Mouse (Mus musculus) layer of hippocampus, postnatal 36 days (tissue): ENCODE results near the gene Tmem50b. TPM values are rescaled to one million over a fixed set of nuclear protein-coding genes. Genes with fewer than 3 reads are reported as not detected.

Experiments
- DNase-seq, 2 experiments: peaks; one replicate each; pipeline ENCODE4 v3.0.0; 2022
- total RNA-seq, 2 experiments: library from RNA; stranded (reverse); gene quantifications; 2 replicates each; pipeline ENCODE4 v1.2.3; 2021

Gene Tmem50b
- total RNA-seq, 2 experiments from 2014 or later: 115 to 124 TPM

- DNase-seq: no peak
Observed at GRCm38 (mm10) chr16:91564580-91565291, 32.9 kb downstream of the Tmem50b start.

GRCm38 (mm10) chr16:91561541-91562457 is 35.8 kb downstream of the Tmem50b start:
- no peak for DNase-seq

- no peak for DNase-seq
Observed at GRCm38 (mm10) chr16:91561099-91561498, 36.5 kb downstream of the Tmem50b start.

GRCm38 (mm10) chr16:91557693-91558092 is 39.9 kb downstream of the Tmem50b start:
- DNase-seq: no peak

GRCm38 (mm10) chr16:91557214-91557613 is 40.4 kb downstream of the Tmem50b start:
- DNase-seq: no peak

- DNase-seq: no peak
Observed at GRCm38 (mm10) chr16:91556659-91557058, 40.9 kb downstream of the Tmem50b start.

- no peak for DNase-seq
Observed at GRCm38 (mm10) chr16:91555017-91555605, 42.5 kb downstream of the Tmem50b start.

- DNase-seq: peak; percentile 21 to 40
Observed at GRCm38 (mm10) chr16:91553625-91554024, 44.0 kb downstream of the Tmem50b start.

GRCm38 (mm10) chr16:91552072-91552471 is 45.5 kb downstream of the Tmem50b start:
- no peak for DNase-seq

- DNase-seq: no peak
Observed at GRCm38 (mm10) chr16:91551081-91551524, 46.5 kb downstream of the Tmem50b start.

GRCm38 (mm10) chr16:91549616-91550015 is 48.0 kb downstream of the Tmem50b start:
- no peak for DNase-seq

GRCm38 (mm10) chr16:91548996-91549395 is 48.6 kb downstream of the Tmem50b start:
- no peak for DNase-seq

GRCm38 (mm10) chr16:91548586-91548985 is 49.0 kb downstream of the Tmem50b start:
- DNase-seq: no peak

- no peak for DNase-seq
Observed at GRCm38 (mm10) chr16:91547974-91548373, 49.6 kb downstream of the Tmem50b start.

- peak in 1 of 2 experiments; percentile 47 for DNase-seq
Observed at GRCm38 (mm10) chr16:91546836-91547741, 50.5 kb downstream of the Tmem50b start, which contains the start of gene Ifngr2. TSS of gene Ifngr2 (plus strand) at chr16:91547072.

- DNase-seq: no peak
Observed at GRCm38 (mm10) chr16:91546391-91546835, 51.2 kb downstream of the Tmem50b start.

GRCm38 (mm10) chr16:91545597-91546281 is 51.9 kb downstream of the Tmem50b start:
- DNase-seq: no peak

GRCm38 (mm10) chr16:91543619-91544018 is 54.0 kb downstream of the Tmem50b start:
- DNase-seq: no peak

- peak; percentile 64 to 67 for DNase-seq
Observed at GRCm38 (mm10) chr16:91541573-91542081, 56.0 kb downstream of the Tmem50b start.

GRCm38 (mm10) chr16:91538513-91538912 is 59.1 kb downstream of the Tmem50b start:
- no peak for DNase-seq

- no peak for DNase-seq
Observed at GRCm38 (mm10) chr16:91538051-91538450, 59.5 kb downstream of the Tmem50b start.
